Mouse (Mus musculus) embryonic facial prominence, embryonic 15.5 days (tissue): Measurements from ENCODE around the gene Eno3. TPM values are rescaled to one million over a fixed set of nuclear protein-coding genes. Genes with fewer than 3 reads are reported as not detected.

Source experiments
- ATAC-seq: fragments of 200-750 bp; cut with Nextera tagmentation; 2 replicates; pipeline ENCODE4 v1.8.0; 2017; ENCODE audit warnings: low read depth, moderate TSS enrichment; ENCODE audit not compliant: insufficient number of reproducible peaks, low FRiP score, low TSS enrichment
- H3K27ac ChIP-seq: fragments of 300-500 bp; sonication (generic); replicated peaks from 2 replicates; pipeline ENCODE4 v1.5.1; 2015; ENCODE audit warnings: mild to moderate bottlenecking, inconsistent platforms
- H3K27me3 ChIP-seq: fragments of 300-500 bp; sonication (generic); 2 replicates; pipeline ENCODE4 v1.6.1; 2015; ENCODE audit warnings: inconsistent platforms
- H3K36me3 ChIP-seq: fragments of 300-500 bp; sonication (generic); 2 replicates; pipeline ENCODE4 v1.6.1; 2015; ENCODE audit warnings: mild to moderate bottlenecking, inconsistent platforms
- H3K4me1 ChIP-seq: fragments of 300-500 bp; sonication (generic); 2 replicates; pipeline ENCODE4 v1.6.1; 2015; ENCODE audit warnings: inconsistent platforms
- H3K4me2 ChIP-seq: fragments of 300-500 bp; sonication (generic); replicated peaks from 2 replicates; pipeline ENCODE4 v1.6.1; 2015; ENCODE audit warnings: mild to moderate bottlenecking, inconsistent platforms
- H3K4me3 ChIP-seq: fragments of 300-500 bp; sonication (generic); replicated peaks from 2 replicates; pipeline ENCODE4 v1.5.1; 2015; ENCODE audit warnings: mild to moderate bottlenecking, inconsistent platforms
- H3K9ac ChIP-seq: fragments of 300-500 bp; sonication (generic); 2 replicates; pipeline ENCODE4 v1.6.1; 2015; ENCODE audit warnings: inconsistent platforms
- H3K9me3 ChIP-seq: fragments of 300-500 bp; sonication (generic); replicated peaks from 2 replicates; pipeline ENCODE4 v1.6.1; 2016; ENCODE audit warnings: inconsistent platforms
- WGBS: fragments of 180-500 bp; shearing (Covaris S2); methylation state at CpG from one replicate; pipeline ENCODE4 v1.1.7; 2015; 5-methylcytosine and 5-hydroxymethylcytosine counted together
- microRNA-seq: library from miRNA; unstranded; fragments of <30 nt; microRNA quantifications from one replicate; pipeline ENCODE4, GENCODE M21; 2016; ENCODE audit warnings: borderline number of aligned reads
- polyA plus RNA-seq: library from polyadenylated mRNA; unstranded; fragments of >200 nt; fragmentation: Nextera tagmentation; extraction: Ambion mirVana; gene quantifications from 2 replicates; pipeline ENCODE4 v1.2.1, GENCODE M21; 2015

Gene Eno3
- polyA plus RNA-seq, 1 experiment from 2014 or later = 81.9 TPM

- Histone ChIP-seq H3K27me3 (no peaks in the 10 kb centered on the region), H3K4me3 (no peak overlapping the region), H3K4me1 (peaks cover 27% of the 10 kb centered on the region), H3K9ac (no peak overlapping the region), H3K9me3 (no peaks in the 10 kb centered on the region), H3K36me3 (peaks cover 48% of the 10 kb centered on the region), H3K27ac (no peak overlapping the region), H3K4me2 (peak overlapping the region; percentile 81)
- WGBS = 40% methylated on average over 5 of the region's 6 CpGs
- no peak for ATAC-seq
These were observed 45.8 kb downstream of the Eno3 start for GRCm38 (mm10) chr11:70702781-70703180.

- Histone ChIP-seq H3K4me3 (no peak overlapping the region), H3K36me3 (peaks cover 80% of the 10 kb centered on the region), H3K4me2 (no peak overlapping the region), H3K27me3 (no peaks in the 10 kb centered on the region), H3K9ac (no peak overlapping the region), H3K4me1 (peaks cover 23% of the 10 kb centered on the region), H3K27ac (no peak overlapping the region), H3K9me3 (no peaks in the 10 kb centered on the region)
- WGBS = 77% methylated on average over 3 of the region's 3 CpGs
- no peak for ATAC-seq
These were observed 49.1 kb downstream of the Eno3 start for GRCm38 (mm10) chr11:70706127-70706526.

GRCm38 (mm10) chr11:70711026-70711425 lies 54.0 kb downstream of the Eno3 start:
- 93% methylated on average over 10 of the region's 10 CpGs for WGBS
- no peak for ATAC-seq
- no peak overlapping the region for H3K4me2 ChIP-seq

More at GRCm38 (mm10) chr11:70711026-70711425, 54.0 kb downstream of the Eno3 start:
- no peaks in the 10 kb centered on the region for H3K27me3 ChIP-seq
- no peaks in the 10 kb centered on the region for H3K4me1 ChIP-seq
- H3K9ac ChIP-seq = no peak overlapping the region
- no peak overlapping the region for H3K27ac ChIP-seq
- H3K9me3 ChIP-seq = no peaks in the 10 kb centered on the region
- peaks cover 74% of the 10 kb centered on the region for H3K36me3 ChIP-seq
- H3K4me3 ChIP-seq = no peak overlapping the region

Small RNA genes lying within 50 kb of the gene (microRNA-seq; reads per million reads assigned to microRNA genes)
- gene Mir6925 = not detected

Other genes starting within 250 kb of the Eno3 start
- gene Pelp1, start 247.2 kb upstream of the Eno3 start, polyA plus RNA-seq = 33.6 and 35.0 TPM in 2 replicates
- gene Arrb2, start 224.6 kb upstream of the Eno3 start, polyA plus RNA-seq = 26.1 and 28.8 TPM in 2 replicates
- 37.0 and 42.9 TPM in 2 replicates for gene Med11, start 205.3 kb upstream of the Eno3 start, polyA plus RNA-seq
- gene Zmynd15, start 197.8 kb upstream of the Eno3 start, polyA plus RNA-seq = 0.63 and 0.71 TPM in 2 replicates
- gene Cxcl16, start 197.2 kb upstream of the Eno3 start, polyA plus RNA-seq = 4.1 and 4.5 TPM in 2 replicates
- 1.1 TPM in 1 of 2 replicates, not detected in the other for gene Tm4sf5, start 152.0 kb upstream of the Eno3 start, polyA plus RNA-seq
- 0.35 and 0.60 TPM in 2 replicates for gene Vmo1, start 142.6 kb upstream of the Eno3 start, polyA plus RNA-seq
- gene Gltpd2, start 138.0 kb upstream of the Eno3 start, polyA plus RNA-seq = 0.44 and 0.59 TPM in 2 replicates
- gene Psmb6, start 131.8 kb upstream of the Eno3 start, polyA plus RNA-seq = 727 and 733 TPM in 2 replicates
- gene Gm40193, start 124.3 kb upstream of the Eno3 start, polyA plus RNA-seq = 1.1 and 3.3 TPM in 2 replicates
- 10.3 and 13.2 TPM in 2 replicates for gene Pld2, start 117.1 kb upstream of the Eno3 start, polyA plus RNA-seq
- gene Mink1, start 94.3 kb upstream of the Eno3 start, polyA plus RNA-seq = 16.7 and 20.3 TPM in 2 replicates
- gene 4930544D05Rik, start 41.4 kb upstream of the Eno3 start, polyA plus RNA-seq = not detected in 2 replicates
- 0.49 and 0.65 TPM in 2 replicates for gene Chrne, start 38.0 kb upstream of the Eno3 start, polyA plus RNA-seq
- 0.23 and 0.32 TPM in 2 replicates for gene Gp1ba, start 18.1 kb upstream of the Eno3 start, polyA plus RNA-seq
- 129 and 147 TPM in 2 replicates for gene Rnf167, start 10.0 kb upstream of the Eno3 start, polyA plus RNA-seq
- gene Slc25a11, start 9.7 kb upstream of the Eno3 start, polyA plus RNA-seq = 171 and 176 TPM in 2 replicates
- 1,669 and 1,769 TPM in 2 replicates for gene Pfn1, start 2.6 kb upstream of the Eno3 start, polyA plus RNA-seq
- 155 and 164 TPM in 2 replicates for gene Spag7, start 12.2 kb downstream of the Eno3 start, polyA plus RNA-seq
- gene Camta2, start 30.9 kb downstream of the Eno3 start, polyA plus RNA-seq = 14.5 and 17.5 TPM in 2 replicates
- gene Inca1, start 43.0 kb downstream of the Eno3 start, polyA plus RNA-seq = 1.2 and 1.6 TPM in 2 replicates
- gene Kif1c, start 43.3 kb downstream of the Eno3 start, polyA plus RNA-seq = 4.7 and 5.9 TPM in 2 replicates
- gene Zfp3, start 107.0 kb downstream of the Eno3 start, polyA plus RNA-seq = 7.1 and 7.2 TPM in 2 replicates
- 0.46 TPM in 1 of 2 replicates, not detected in the other for gene Scimp, start 155.4 kb downstream of the Eno3 start, polyA plus RNA-seq
- gene Rabep1, start 187.6 kb downstream of the Eno3 start, polyA plus RNA-seq = 34.7 and 35.1 TPM in 2 replicates